Mouse (Mus musculus) liver, embryonic 14.5 days (tissue): ENCODE results near the gene E130114P18Rik.

Source experiments
- CTCF ChIP-seq: IDR thresholded peaks from 2 replicates; pipeline ENCODE4 v1.5.1; 2016; ENCODE audit warnings: antibody characterized with exemption, low read depth, control low read depth
- EP300 ChIP-seq: IDR thresholded peaks from 2 replicates; pipeline ENCODE4 v1.6.1; 2016; ENCODE audit warnings: antibody characterized with exemption, low read depth

DNA sequence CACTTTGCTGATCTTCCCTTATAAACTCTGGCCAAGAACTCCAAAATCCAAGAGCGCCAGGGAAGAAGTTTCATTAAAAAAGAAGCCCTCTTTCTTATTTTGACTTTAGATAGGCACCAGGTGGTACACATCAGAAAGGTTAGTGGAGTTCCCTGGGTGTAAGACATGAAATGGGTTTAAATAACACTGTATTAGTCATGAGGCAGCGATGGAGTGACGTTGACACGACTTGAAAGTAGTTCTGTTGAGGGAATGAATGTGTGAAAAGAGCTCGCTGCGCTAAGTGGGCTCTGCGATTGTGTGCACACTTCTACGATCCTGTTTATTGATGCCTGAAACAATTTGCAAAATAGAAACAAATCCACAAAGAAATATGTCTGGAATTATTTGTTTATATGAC is 171.4 kb downstream of the E130114P18Rik start:
- TF ChIP-seq CTCF, result no peak
- no peak for TF ChIP-seq EP300
